Mouse (Mus musculus) ES-E14 (cell line): ENCODE measurements around the gene Fam124b. TPM values are rescaled to one million over a fixed set of nuclear protein-coding genes. Genes with fewer than 3 reads are reported as not detected.

Source experiments
- DNase-seq: peaks from one replicate; pipeline ENCODE4 v3.0.0-alpha.2; 2013; ENCODE audit warnings: low read depth, low spot score
- H3K27ac ChIP-seq: 2 replicates; pipeline ENCODE4 v1.5.1; 2012; ENCODE audit warnings: low read depth, mild to moderate bottlenecking, low read length, moderate library complexity, mixed read lengths; ENCODE audit not compliant: poor library complexity, insufficient read depth, severe bottlenecking
- H3K36me3 ChIP-seq: 2 replicates; pipeline ENCODE4 v1.6.1; 2012; ENCODE audit warnings: mild to moderate bottlenecking, low read length, moderate library complexity, mixed read lengths; ENCODE audit not compliant: control insufficient read depth, poor library complexity, insufficient read depth, severe bottlenecking
- H3K4me1 ChIP-seq, 2 experiments: fragments of 150-350 bp in 1 of 2; sonication (generic) in 1 of 2; 2 replicates each; pipeline ENCODE4 v1.6.1; 2012; ENCODE audit warnings: low read length in 2 of 2, mild to moderate bottlenecking in 1 of 2, mixed read lengths in 1 of 2; ENCODE audit not compliant: control insufficient read depth in 2 of 2, insufficient read depth in 2 of 2, poor library complexity in 1 of 2
- H3K4me3 ChIP-seq, 2 experiments: fragments of 150-350 bp in 1 of 2; sonication (generic) in 1 of 2; 2 replicates each; pipeline ENCODE4 v1.5.1; 2012; ENCODE audit warnings: low read length in 2 of 2, low read depth in 1 of 2, mild to moderate bottlenecking in 1 of 2, mixed read lengths in 1 of 2; ENCODE audit not compliant: insufficient read depth in 1 of 2, poor library complexity in 1 of 2, severe bottlenecking in 1 of 2
- H3K9ac ChIP-seq: 2 replicates; pipeline ENCODE4 v1.6.1; 2012; ENCODE audit warnings: low read depth, mild to moderate bottlenecking, low read length, mixed read lengths; ENCODE audit not compliant: poor library complexity, insufficient read depth, severe bottlenecking
- H3K9me3 ChIP-seq: fragments of 150-350 bp; sonication (generic); 2 replicates; pipeline ENCODE4 v1.6.1; 2012; ENCODE audit warnings: low read depth, mild to moderate bottlenecking, low read length; ENCODE audit not compliant: control insufficient read depth, insufficient read depth
- CHD2 ChIP-seq: IDR thresholded peaks from 2 replicates; pipeline ENCODE4 v1.6.1; 2014; ENCODE audit warnings: mild to moderate bottlenecking, low read depth, low read length, inconsistent platforms
- HCFC1 ChIP-seq: IDR thresholded peaks from 2 replicates; pipeline ENCODE4 v1.6.1; 2012; ENCODE audit warnings: low read length, inconsistent platforms, borderline replicate concordance; ENCODE audit not compliant: insufficient read depth
- MAFK ChIP-seq: IDR thresholded peaks from 2 replicates; pipeline ENCODE4 v1.6.1; 2014; ENCODE audit warnings: mild to moderate bottlenecking, low read depth, low read length, inconsistent platforms; ENCODE audit not compliant: insufficient read depth
- ZC3H11A ChIP-seq: IDR thresholded peaks from 2 replicates; pipeline ENCODE4 v1.6.1; 2012; ENCODE audit warnings: low read depth, mild to moderate bottlenecking, inconsistent platforms, low read length, borderline replicate concordance
- ZNF384 ChIP-seq: IDR thresholded peaks from 2 replicates; pipeline ENCODE4 v1.6.1; 2012; ENCODE audit warnings: low read depth, low read length, inconsistent platforms
- in situ Hi-C, 2 experiments: fragments of 600-800 bp; cut with MboI; formaldehyde crosslinking; loops; one replicate each; pipeline ENCODE4 v1.15.1; 2025; ENCODE audit warnings: low sequenced_read_pairs in 2 of 2, inconsistent platforms in 1 of 2; ENCODE audit not compliant: unreplicated experiment in 2 of 2
- total RNA-seq: library from RNA; depleted of rRNA; stranded (reverse); fragments of 300-350 nt; gene quantifications from 2 replicates; pipeline ENCODE4 v1.2.3, GENCODE M21; 2012; rRNA removed

The Fam124b gene
- 0.18 and 0.26 TPM in 2 replicates for total RNA-seq

GRCm38 (mm10) chr1:80218268-80218667, at the start of gene Fam124b:
Fam124b (minus strand) TSS chr1:80218473.
- no peaks in the 10 kb centered on the region for H3K9me3 ChIP-seq
- no peak for DNase-seq
- H3K4me1 ChIP-seq: 0 out of 4 replicates have a peak, but pooled peaks cover 0 to 3% of the 10 kb centered on the region in 2 experiments
- TF ChIP-seq MAFK (no peak), HCFC1 (no peak), ZNF384 (no peak)
- H3K4me3 ChIP-seq: no peak within 1 kb of the TSS
- no peak within 1 kb of the TSS for H3K9ac ChIP-seq
- in situ Hi-C loops: no loop called here
- H3K27ac ChIP-seq: no peak within 1 kb of the TSS
- H3K36me3 ChIP-seq: no peaks in the 10 kb centered on the region

DNA sequence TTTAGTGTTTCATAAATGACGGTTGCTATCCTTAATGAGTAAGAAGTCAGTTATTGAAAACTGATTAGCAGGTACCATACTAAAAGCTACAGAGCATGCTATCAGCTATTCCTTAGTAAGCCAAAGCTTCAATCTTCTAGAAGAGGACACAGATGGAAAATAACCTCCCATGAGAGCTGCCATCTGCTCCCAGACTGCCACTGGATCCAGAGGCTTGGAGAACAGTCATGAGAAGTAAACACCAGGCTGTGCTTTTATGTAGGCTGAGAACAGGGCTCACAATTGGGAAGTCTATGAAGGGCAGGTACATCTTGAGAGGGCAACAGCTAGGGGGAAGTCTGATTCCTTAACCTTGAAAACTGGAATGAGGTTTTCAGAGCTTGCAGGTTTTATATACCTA, 42.2 kb upstream of the Fam124b start:
- H3K9ac ChIP-seq: no peak overlapping the region
- H3K27ac ChIP-seq: no peak overlapping the region
- no peak for TF ChIP-seq HCFC1
- no peak for TF ChIP-seq ZC3H11A
- no peak for TF ChIP-seq ZNF384
- no peak for TF ChIP-seq MAFK
- TF ChIP-seq CHD2: no peak
- no peak overlapping the region for H3K4me3 ChIP-seq
- in situ Hi-C loops: no loop called here
- peaks cover 2% of the 10 kb centered on the region; the same call in 1 of the 2 replicates for H3K36me3 ChIP-seq
- H3K9me3 ChIP-seq: no peaks in the 10 kb centered on the region
- peaks cover 0 to 2% of the 10 kb centered on the region in 2 experiments; a peak in 1 of 4 replicates for H3K4me1 ChIP-seq
- DNase-seq: no peak

GRCm38 (mm10) chr1:80258632-80259031, 40.4 kb upstream of the Fam124b start:
- H3K27ac ChIP-seq: no peak overlapping the region
- in situ Hi-C loops: no loop called here

GRCm38 (mm10) chr1:80253309-80253708, 35.0 kb upstream of the Fam124b start:
- no peak overlapping the region for H3K9ac ChIP-seq
- no peaks in the 10 kb centered on the region for H3K9me3 ChIP-seq
- TF ChIP-seq ZNF384 (no peak), MAFK (no peak), HCFC1 (no peak), ZC3H11A (no peak), CHD2 (no peak)
- H3K27ac ChIP-seq: no peak overlapping the region
- H3K36me3 ChIP-seq: no peaks in the 10 kb centered on the region
- no peaks in the 10 kb centered on the region for H3K4me1 ChIP-seq
- no peak overlapping the region for H3K4me3 ChIP-seq
- DNase-seq: no peak
- in situ Hi-C loops: no loop called here

More at GRCm38 (mm10) chr1:80258632-80259031, 40.4 kb upstream of the Fam124b start:
- no peak for DNase-seq
- no peak overlapping the region for H3K9ac ChIP-seq
- peaks cover 0 to 2% of the 10 kb centered on the region in 2 experiments; a peak in 1 of 4 replicates for H3K4me1 ChIP-seq
- H3K9me3 ChIP-seq: no peaks in the 10 kb centered on the region
- H3K36me3 ChIP-seq: no peaks in the 10 kb centered on the region
- H3K4me3 ChIP-seq: no peak overlapping the region
- TF ChIP-seq ZNF384 (no peak), MAFK (no peak), HCFC1 (no peak), ZC3H11A (no peak), CHD2 (no peak)

- in situ Hi-C loops: no loop called here
- no peak overlapping the region for H3K9ac ChIP-seq
- no peaks in the 10 kb centered on the region for H3K4me1 ChIP-seq
- no peak for TF ChIP-seq HCFC1
- H3K36me3 ChIP-seq: no peaks in the 10 kb centered on the region
- H3K9me3 ChIP-seq: no peaks in the 10 kb centered on the region
- no peak overlapping the region for H3K27ac ChIP-seq
- no peak overlapping the region for H3K4me3 ChIP-seq
- DNase-seq: no peak
Measured at GRCm38 (mm10) chr1:80250247-80250646, 32.0 kb upstream of the Fam124b start.
